ENCODE assay signal across 7 mouse cellular contexts in the genomic region with DNA sequence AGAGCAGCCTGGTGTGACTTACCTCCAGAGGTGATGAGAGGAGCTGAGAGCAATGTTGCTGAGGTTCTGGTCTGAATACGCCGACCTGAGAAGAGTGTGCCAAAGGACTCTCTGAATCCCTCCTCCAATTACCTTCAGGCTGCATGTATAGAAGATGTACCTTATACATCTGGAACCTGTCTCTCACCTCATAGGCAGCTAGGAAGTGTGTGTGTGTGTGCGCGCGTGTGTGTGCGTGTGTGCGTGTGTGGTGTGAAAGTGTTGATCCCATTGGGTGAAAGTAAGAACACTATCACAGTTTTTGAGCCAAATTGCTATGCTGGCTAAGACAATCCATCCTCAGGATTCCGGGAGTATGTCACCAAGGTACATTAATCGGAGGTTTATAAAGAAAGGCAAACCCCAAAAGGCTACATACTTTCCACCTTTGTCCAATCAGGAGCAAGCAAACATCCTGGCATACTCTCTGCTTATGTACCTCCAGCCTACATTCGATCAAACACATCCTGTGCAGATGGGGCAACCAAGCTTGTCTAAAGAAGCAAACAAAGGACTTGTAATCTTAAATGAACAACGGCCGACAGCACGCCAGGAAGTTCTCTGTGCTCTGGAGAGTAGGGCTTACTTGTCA. TPM values are rescaled to one million over a fixed set of nuclear protein-coding genes. Genes with fewer than 3 reads are reported as not detected.
DNase-seq lines count a peak whose midpoint lies in the region; ATAC-seq and TF ChIP-seq lines count a peak whose summit lies in the region.

Pecam1 (minus strand) TSS at position 508 of the 631 bp plus-strand sequence.

- no peaks in the 10 kb centered on the region for H3K36me3 ChIP-seq in ES-Bruce4 (ENCODE audit: control insufficient read depth, insufficient read depth, low read length, poor library complexity, severe bottlenecking)
- no peaks in the 10 kb centered on the region for H3K36me3 ChIP-seq in intestine, embryonic 15.5 days

- no peak for TF ChIP-seq CTCF in ES-Bruce4 (IDR thresholded peaks at IDR 0.05; ENCODE audit: low read depth, low read length)

- TF ChIP-seq POLR2A in ES-Bruce4 (IDR thresholded peaks at IDR 0.05; ENCODE audit: insufficient read depth, low read length): no peak

- H3K27me3 ChIP-seq in ES-Bruce4 (ENCODE audit: control insufficient read depth, insufficient read depth, low read length, poor library complexity, severe bottlenecking): no peaks in the 10 kb centered on the region
- no peaks in the 10 kb centered on the region for H3K27me3 ChIP-seq in intestine, embryonic 15.5 days (replicated peaks)

- TF ChIP-seq EP300 in ES-Bruce4 (IDR thresholded peaks at IDR 0.05; ENCODE audit: insufficient read depth, low read depth, low read length): no peak

- no peaks in the 10 kb centered on the region for H3K4me1 ChIP-seq in ES-Bruce4 (ENCODE audit: control insufficient read depth, insufficient read depth, low read length)
- no peaks in the 10 kb centered on the region for H3K4me1 ChIP-seq in intestine, embryonic 15.5 days (replicated peaks)

- H3K4me3 ChIP-seq in ES-Bruce4 (ENCODE audit: low read depth, low read length): no peak within 1 kb of the TSS
- no peak within 1 kb of the TSS for H3K4me3 ChIP-seq in intestine, embryonic 15.5 days (replicated peaks)

- ATAC-seq in intestine, embryonic 15.5 days: no peak
- ATAC-seq in megakaryocyte, adult 5-6 weeks (ENCODE audit: poor library complexity, severe bottlenecking): 0 out of 2 replicates have a peak, but pooled peaks have one; percentile 11

- no peak within 1 kb of the TSS for H3K4me2 ChIP-seq in intestine, embryonic 15.5 days (replicated peaks)

- peaks cover 6% of the 10 kb centered on the region; the same call in 1 of the 2 replicates for H3K9me3 ChIP-seq in ES-Bruce4 (replicated peaks; ENCODE audit: control insufficient read depth, insufficient read depth, low read length, poor library complexity, severe bottlenecking)
- H3K9me3 ChIP-seq in intestine, embryonic 15.5 days: no peaks in the 10 kb centered on the region

- H3K27ac ChIP-seq in ES-Bruce4 (ENCODE audit: insufficient read depth, low read length): no peak within 1 kb of the TSS
- H3K27ac ChIP-seq in intestine, embryonic 15.5 days: no peak within 1 kb of the TSS

- peak; percentile 6 for DNase-seq in adrenal gland, postnatal 14 days
- DNase-seq in gastrocnemius, postnatal 4 days (ENCODE audit: low spot score in 2 of 2): no peak
- DNase-seq in thymus, postnatal 0 days (ENCODE audit: low spot score): peak; percentile 90
- DNase-seq in cerebellum, postnatal 36 days: no peak

- H3K9ac ChIP-seq in ES-Bruce4 (ENCODE audit: low read depth, poor library complexity, severe bottlenecking): no peak within 1 kb of the TSS
- H3K9ac ChIP-seq in intestine, embryonic 15.5 days: no peak within 1 kb of the TSS

- 75% methylated on average over 13 of the region's 13 CpGs for WGBS in intestine, embryonic 15.5 days

RNA-seq across cellular contexts. Expression of gene Pecam1, which starts in this region (rescaled TPM):
- 21.6 and 24.3 TPM in 2 replicates for polyA plus RNA-seq in ES-Bruce4 (2011; ENCODE audit: insufficient read depth, insufficient read length, low read depth, missing spikeins)
- total RNA-seq in adrenal gland, postnatal 14 days (2021): 110 and 152 TPM in 2 replicates
- total RNA-seq in gastrocnemius, postnatal 4 days (2021): 100 to 1,000 TPM; 123 to 126 TPM
- polyA plus RNA-seq in intestine, embryonic 15.5 days (2015; fragmentation: Nextera tagmentation; extraction: Ambion mirVana): 46.5 and 49.3 TPM in 2 replicates
- total RNA-seq in megakaryocyte, adult 5-6 weeks (2015): 25.0 and 26.2 TPM in 2 replicates
- 22.6 and 24.4 TPM in 2 replicates for total RNA-seq in megakaryocyte, adult 5-6 weeks (2017)
- polyA plus RNA-seq in thymus, postnatal 0 days (2015; fragmentation: Nextera tagmentation; extraction: Ambion mirVana): 60.8 and 61.8 TPM in 2 replicates

Comparison
In these comparisons a context has a peak if more than half of its experiments do, and no peak if none do; other contexts are left out.
1. DNase-seq: peak in adrenal gland, postnatal 14 days (single experiment) and thymus, postnatal 0 days (single experiment); none in gastrocnemius, postnatal 4 days (0 of 2) and cerebellum, postnatal 36 days (0 of 2).